Mouse (Mus musculus) urinary bladder, postnatal 4 days (tissue): ENCODE data around the gene Efhc1.

Experiments
- DNase-seq, 2 experiments: peaks; one replicate each; pipeline ENCODE4 v3.0.0; 2021 to 2022; ENCODE audit warnings: low spot score in 2 of 2

Efhc1 gene

DNA sequence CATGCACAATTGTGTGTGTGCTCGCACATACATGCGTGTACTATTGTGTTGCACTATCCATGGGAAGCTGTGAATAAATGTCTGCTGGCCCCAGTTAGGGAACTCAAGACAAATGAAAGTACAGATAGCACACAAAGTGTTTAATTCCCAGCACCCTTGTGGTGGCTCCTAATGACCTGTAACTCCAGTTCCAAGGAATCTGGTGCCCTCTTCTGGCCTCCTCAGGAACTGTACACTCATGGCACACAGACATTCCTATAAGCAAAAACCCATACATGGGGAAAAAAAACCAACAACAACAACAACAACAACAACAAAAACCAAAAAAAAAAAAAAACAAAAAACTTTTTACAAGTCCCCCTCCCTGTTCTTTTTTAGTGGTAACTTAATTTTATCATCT is 8.4 kb upstream of the Efhc1 start:
- DNase-seq: no peak

- DNase-seq: no peak
Observed at GRCm38 (mm10) chr1:20951799-20952198, 373 bp downstream of the Efhc1 start.

GRCm38 (mm10) chr1:20954876-20955275 is 3.5 kb downstream of the Efhc1 start:
- no peak for DNase-seq

DNA sequence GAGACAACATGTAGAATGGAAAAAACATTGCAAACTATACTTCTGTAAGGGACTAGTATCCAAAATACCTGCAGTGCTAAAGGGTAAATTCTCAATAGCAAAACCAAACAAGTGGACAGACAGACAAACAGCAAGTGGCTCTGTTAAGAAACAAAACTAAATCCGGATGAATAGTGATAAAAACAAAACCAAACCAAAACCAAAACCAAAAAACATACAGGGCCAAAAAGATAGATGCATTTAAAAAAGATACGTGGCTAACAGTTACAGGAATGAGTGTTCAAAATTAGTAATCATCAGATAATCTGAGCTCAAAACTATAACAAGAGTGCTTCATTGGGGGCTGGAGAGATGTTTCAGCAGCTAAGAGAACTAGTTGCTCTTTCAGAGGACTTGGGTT is 18.2 kb downstream of the Efhc1 start:
- DNase-seq: no peak

DNA sequence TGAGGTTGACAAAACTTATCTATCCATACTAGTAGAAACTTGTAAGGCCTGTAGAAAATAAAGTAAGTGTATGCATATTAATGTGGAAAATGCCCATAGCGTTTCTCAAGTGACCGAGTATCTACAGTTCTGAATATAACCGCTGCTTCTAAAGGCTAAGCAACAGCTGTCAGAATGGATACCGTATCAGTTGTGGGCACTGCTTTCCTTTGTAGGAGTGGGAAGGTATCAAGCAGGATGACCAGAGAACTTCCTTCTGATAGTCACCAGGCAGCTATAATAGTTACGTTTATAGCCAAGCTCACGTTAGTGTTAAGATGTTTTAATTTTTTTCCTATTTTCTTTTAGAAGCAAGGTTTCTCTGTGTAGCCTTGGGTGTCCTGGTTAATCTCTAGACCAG is 22.0 kb downstream of the Efhc1 start:
- DNase-seq: no peak

DNA sequence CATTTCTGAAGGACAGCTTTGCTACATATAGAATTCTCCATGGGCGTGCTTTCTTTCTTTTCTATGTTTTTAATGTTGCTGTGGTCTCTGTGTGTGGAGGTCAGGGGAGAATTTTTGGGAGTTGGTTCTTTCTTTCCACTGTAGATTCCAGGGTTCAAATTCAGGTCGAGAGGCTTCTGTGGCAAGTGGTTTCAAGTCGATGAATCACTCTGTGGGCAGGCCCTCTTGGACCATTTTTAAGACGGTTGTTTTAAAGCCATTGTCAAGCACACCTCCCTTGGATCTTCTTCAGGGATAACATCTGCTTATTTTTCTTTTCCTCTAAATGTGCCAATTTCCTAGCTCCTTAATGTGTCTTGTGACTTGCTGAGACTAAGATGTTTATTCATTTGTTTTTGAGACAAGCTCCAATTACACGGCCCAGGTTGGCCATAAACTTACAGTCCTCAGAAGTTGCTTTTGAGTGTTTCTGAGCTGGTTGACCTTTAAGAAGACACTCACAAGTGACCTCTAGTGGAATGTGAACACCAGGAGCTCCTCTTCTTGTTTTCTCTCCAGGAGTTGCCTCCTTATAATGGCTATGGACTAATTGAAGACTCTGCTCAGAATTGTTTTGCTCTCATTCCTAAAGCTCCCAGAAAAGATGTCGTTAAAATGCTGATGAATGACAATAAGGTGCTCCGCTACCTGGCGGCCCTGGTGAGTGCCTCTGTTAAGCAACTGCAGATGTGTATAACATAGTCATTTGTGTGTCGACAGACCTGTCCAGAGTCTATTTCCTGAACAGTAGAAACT is 23.1 kb downstream of the Efhc1 start:
- no peak for DNase-seq

DNA sequence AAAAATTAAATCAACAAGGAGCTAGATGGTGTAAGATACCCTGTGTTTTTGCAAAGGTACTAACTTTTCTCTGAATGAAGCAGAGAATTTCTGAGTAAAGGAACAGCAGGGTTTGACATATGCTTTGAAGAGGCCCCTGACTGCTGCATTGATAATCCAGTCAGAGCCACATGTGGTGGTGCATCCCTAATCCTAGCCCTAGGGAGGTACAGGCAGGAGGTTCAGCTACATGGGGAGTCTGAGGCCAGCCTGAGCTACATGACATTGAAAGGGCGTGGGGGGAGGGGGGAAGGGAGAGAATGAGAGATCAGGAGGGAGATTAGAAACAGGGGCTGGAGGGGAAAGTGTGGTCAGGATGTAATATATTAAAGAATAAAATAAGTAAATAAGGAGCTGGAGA is 29.1 kb downstream of the Efhc1 start:
- DNase-seq: no peak

GRCm38 (mm10) chr1:20981764-20982163 is 30.3 kb downstream of the Efhc1 start:
- DNase-seq: no peak

GRCm38 (mm10) chr1:20984103-20984502 is 32.7 kb downstream of the Efhc1 start:
- no peak for DNase-seq

DNA sequence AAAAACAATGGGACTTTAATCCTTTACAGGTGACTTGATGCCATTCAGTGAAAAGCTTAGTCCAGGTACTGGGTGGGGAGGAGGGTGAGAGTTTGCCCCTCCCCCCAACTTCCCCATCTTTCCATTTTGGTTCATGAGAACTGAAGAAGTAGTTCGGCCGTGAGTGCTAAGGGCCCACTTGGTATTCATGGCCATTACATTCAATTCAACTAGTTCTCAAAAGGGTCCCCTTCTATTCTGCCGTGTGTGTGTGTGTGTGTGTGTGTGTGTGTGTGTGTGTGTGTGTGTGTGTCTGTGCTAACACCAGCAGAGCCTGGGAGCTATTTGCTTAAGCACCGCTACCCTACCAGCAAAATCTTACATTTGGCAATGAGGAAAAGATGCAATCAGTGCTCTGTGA is 33.2 kb downstream of the Efhc1 start:
- no peak for DNase-seq

DNA sequence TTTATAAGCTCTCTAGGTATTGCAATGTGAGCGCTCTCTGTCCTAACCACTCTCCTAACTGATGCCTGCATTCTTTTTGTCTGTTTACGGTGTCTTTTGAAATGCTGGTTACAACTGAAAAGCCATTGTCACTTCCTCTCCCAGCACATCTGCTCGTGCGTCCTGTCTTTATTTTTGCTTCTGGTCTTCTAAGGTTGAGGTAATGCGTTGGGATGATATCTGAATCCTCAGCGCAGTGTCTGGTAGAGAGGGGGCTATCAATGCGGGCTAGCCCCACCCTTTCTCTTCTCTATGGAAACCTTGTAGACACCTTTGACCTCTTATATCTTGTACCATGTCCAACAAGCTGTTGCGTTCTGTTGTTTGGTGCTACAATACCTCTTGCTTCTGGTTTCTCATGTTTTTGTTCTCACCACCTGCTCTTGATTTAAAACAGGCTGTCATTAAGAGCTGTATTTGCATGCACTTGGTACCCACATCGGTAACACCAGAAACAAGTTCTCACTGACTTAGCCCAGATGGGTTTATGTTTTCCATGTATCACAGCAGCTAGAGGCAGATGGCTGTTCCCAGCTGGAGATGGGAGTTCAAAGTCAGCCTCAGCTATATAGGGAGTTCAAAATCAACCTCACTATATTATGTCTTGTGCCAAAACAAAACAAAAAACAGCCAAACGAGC is 35.1 kb downstream of the Efhc1 start:
- DNase-seq: no peak

GRCm38 (mm10) chr1:20989461-20990083 is 38.1 kb downstream of the Efhc1 start:
- no peak for DNase-seq

DNA sequence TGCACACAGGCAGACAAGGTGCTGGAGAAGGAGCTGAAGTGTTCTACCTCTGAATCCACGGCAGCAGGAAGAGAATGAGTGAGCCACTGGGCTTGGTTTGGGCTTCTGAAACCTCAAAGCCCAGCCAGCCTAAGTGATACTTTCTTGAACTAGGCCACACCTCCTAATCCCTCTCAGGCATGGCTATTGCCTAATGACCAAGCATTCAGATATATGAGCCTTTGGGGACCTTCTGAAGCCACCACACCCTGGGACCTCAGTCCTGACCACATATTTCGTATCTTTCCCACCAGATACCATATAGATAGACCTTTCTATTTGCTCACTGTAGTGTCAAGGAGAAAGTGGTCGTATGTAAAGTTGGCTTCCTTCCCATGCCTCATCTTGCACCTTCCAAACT is 42.3 kb downstream of the Efhc1 start:
- no peak for DNase-seq

GRCm38 (mm10) chr1:20994338-20994737 is 42.9 kb downstream of the Efhc1 start:
- no peak for DNase-seq

GRCm38 (mm10) chr1:20995331-20995986 is 44.0 kb downstream of the Efhc1 start:
- DNase-seq: no peak

GRCm38 (mm10) chr1:20996603-20997327 is 45.3 kb downstream of the Efhc1 start:
- no peak for DNase-seq

DNA sequence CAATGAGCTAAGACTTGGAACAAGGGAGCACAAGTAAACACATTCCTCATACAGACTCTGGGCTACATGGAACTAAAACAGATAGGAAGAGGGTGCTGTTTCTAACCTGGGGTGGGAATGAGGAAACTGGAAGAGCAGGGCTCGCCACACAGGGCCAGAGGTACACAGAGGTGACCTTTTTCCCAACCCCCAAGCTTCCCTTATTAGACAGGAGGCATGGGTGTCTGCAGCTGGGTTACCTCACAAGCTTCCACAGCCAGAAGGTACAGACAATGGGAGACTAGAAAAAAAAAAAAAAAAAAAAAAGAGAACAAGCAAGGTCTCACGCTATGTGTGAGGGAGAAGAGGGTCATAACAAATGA is 45.9 kb downstream of the Efhc1 start:
- no peak for DNase-seq

GRCm38 (mm10) chr1:20997881-20998389 is 46.5 kb downstream of the Efhc1 start:
- DNase-seq: no peak

DNA sequence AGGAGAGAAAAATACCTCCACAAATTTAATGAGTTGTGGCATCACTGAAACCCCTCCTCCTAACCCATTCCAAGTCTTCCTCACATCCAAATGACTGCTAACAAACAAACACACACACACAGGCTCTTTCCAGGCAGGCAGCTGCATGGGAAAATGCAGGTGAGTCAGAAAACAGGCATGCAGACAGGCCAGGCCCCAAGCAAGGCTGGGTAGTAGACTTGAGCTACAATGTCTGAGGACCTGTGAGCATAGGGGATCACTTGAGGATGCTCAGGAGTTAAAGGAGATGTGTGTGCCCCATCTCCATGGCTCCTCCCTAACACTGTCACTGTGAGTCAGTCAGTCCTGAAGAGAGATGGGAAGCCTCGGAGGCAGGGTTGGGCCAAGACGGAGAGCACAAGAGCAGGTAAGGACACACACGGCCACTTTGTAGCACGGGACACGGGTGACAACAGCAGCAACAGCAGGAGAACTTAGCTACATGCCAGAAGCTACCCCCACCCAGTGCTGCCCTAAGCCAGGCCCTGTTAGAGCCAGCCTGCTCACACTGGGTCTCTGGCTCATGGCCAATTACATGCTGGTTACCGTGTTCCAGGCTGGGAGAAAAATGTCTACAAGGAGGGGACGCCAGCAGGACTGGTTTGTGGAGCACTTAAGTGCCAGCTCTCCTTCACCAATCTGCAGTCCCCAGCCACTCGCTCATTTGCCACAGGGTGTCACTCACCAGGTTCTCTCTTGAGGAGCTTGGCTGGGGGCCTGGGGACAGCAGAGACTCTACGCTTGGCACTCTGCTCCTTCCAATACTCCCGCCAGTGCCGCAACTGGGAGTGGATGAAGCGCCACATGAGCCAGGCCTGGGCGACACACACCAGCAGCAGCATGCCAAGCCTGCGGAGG is 51.1 kb downstream of the Efhc1 start:
- DNase-seq: no peak

GRCm38 (mm10) chr1:21004596-21004995 is 53.2 kb downstream of the Efhc1 start:
- no peak for DNase-seq

DNA sequence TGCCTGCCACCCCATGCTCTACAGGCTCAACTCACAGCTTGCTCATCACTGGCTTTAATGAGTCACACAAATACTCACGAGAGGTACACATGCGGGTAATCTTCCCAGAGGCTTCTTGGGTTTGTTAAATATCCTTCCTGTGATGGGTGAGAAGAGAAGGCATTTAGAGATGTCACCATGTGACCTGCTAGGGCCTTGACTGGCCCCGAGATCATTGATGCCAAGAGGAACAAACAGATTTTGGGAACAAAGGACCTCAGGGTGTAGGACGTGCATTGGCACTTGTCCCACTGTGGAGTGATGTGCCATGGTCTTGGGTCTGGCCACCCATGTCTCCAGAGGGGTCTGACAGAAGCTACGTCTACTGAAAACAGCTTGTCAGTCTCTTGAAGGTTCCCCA is 55.3 kb downstream of the Efhc1 start:
- DNase-seq: no peak
